Mouse (Mus musculus): Measurements from ENCODE around the gene Trim9.

DNA sequence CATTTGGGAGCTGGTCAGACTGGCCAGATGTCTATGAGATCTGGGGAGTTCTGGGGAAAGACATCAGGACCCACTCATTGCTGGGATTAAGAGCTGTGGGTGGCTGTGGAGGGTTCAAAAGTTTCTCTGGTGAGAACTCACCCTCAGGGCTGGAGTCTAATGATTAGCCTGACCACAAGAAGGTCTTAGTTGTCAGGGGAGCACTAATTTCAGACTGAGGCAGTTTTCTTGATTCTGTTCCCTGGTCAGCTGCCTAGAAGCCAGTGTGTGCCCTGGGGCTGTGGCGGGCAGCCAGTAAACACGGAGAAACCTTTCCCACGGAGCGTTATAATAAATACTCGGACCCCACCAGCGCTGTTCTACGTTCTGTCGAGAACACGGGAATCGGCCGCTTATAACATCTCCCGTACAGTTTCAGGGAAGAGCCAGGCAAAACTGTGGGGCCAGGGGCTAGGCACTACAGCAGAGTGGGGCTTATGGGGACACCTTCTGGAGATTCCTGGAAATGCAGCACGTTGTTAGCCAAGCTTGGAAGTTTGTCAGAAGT is 112.4 kb downstream of the Trim9 start:
- TF ChIP-seq CTCF (IDR thresholded peaks at IDR 0.05; ENCODE audit: borderline replicate concordance, insufficient read depth, low read depth, low read length) (peak; percentile 77), POLR2A (IDR thresholded peaks at IDR 0.05; ENCODE audit: borderline replicate concordance, insufficient read depth, low read length) (no peak)
